Mouse (Mus musculus) bone marrow macrophage, adult 2 months (primary cell): ENCODE measurements around the gene Slx1b.

Experiments used
- CTCF ChIP-seq: IDR thresholded peaks from 2 replicates; pipeline ENCODE4 v1.5.1; 2012; ENCODE audit warnings: low read depth, mild to moderate bottlenecking, low read length, moderate library complexity
- POLR2A ChIP-seq: IDR thresholded peaks from 2 replicates; pipeline ENCODE4 v1.6.1; 2012; ENCODE audit warnings: mild to moderate bottlenecking, low read depth, low read length, borderline replicate concordance

DNA sequence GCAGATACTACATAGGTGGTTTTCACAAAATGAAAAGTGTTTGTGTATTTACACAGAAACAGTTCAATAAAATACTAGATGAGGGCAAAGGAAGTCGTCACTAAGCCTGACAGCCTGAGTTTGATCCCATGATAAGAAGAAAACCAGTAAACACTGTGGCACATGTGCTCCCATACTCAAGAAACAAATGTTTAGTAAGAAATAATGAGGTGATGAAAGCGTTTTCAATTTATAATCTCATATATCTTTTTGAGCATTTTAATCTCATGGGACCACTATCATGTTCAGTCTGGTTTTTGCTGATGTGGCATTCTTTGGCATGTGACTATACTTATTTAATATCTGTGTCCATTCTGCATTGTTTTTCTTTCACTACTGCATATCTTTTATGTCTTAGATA lies 41.6 kb downstream of the Slx1b start:
- no peak for TF ChIP-seq POLR2A
- TF ChIP-seq CTCF: no peak
